Mouse (Mus musculus): ENCODE results near the gene Slc24a3. TPM values are rescaled to one million over a fixed set of nuclear protein-coding genes. Genes with fewer than 3 reads are reported as not detected.

Gene Slc24a3
- total and polyA plus RNA-seq, 3 experiments, result not detected

DNA sequence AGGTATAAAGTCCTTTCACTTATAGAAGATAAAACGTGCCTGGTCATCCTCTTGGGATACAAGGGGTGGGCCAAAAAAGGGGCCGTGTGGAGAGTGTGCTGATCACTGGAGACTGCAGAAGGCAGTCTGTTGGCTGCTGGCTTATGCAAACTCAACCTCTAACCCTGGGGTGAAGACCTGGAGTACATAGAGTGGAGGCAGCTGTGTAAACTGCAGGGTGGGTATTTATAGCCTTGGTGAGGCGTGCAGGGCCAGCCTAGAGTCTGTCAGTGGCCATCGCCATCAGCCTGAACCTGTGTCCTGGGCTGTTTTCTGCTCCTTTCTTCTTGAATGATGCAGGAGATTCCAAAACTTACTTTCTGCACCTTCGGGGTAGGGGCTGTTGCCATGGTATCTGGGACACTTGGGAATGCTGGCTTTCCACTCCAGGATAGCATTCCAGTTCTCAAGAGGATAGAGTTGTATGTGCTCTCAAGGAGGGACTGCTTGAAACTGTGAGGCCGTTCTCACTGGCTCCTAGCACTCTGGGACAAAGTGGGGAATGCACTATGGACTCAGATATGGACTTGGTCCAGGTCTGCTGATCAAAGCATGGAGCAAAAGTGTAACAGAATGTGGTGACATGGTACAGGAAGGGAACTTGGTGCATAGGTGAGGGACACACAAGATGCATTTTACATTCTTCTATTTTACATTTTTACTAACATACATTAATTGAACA is 65.4 kb downstream of the Slc24a3 start:
- Histone ChIP-seq H3K4me1 (ENCODE audit: control insufficient read depth in 1 of 2, insufficient read depth in 2 of 2, low read length in 2 of 2) (no peaks in the 10 kb centered on the region), H3K27ac (ENCODE audit: control insufficient read depth, low read depth, low read length) (no peak overlapping the region), H3K9me3 (replicated peaks; ENCODE audit: insufficient read depth, low read length) (no peaks in the 10 kb centered on the region), H3K4me3 (ENCODE audit: control insufficient read depth in 1 of 2, insufficient read depth in 1 of 2, low read depth in 2 of 2, low read length in 2 of 2) (no peak overlapping the region), H3K27me3 (ENCODE audit: control insufficient read depth in 1 of 2, insufficient read depth in 2 of 2, low read length in 2 of 2) (no peaks in the 10 kb centered on the region), H3K79me2 (ENCODE audit: control insufficient read depth, insufficient read depth, low read length, poor library complexity) (no peaks in the 10 kb centered on the region), H3K9ac (ENCODE audit: control insufficient read depth, low read depth, low read length, poor library complexity, severe bottlenecking) (no peak overlapping the region), H3K36me3 (ENCODE audit: control insufficient read depth in 1 of 2, insufficient read depth in 2 of 2, low read length in 2 of 2) (no peaks in the 10 kb centered on the region)
- TF ChIP-seq ZKSCAN1 (IDR thresholded peaks at IDR 0.05; ENCODE audit: low read depth, low read length), result no peak
- no peak for TF ChIP-seq KAT2A (conservative IDR thresholded peaks at IDR 0.05; ENCODE audit: low read depth, low read length)
- TF ChIP-seq RCOR1 (IDR thresholded peaks at IDR 0.05; ENCODE audit: low read depth, low read length), result no peak
- TF ChIP-seq USF2 (IDR thresholded peaks at IDR 0.05; ENCODE audit: borderline replicate concordance in 1 of 2, insufficient read depth in 1 of 2, low read depth in 1 of 2, low read length in 2 of 2), result no peak
- no peak for TF ChIP-seq POLR2A (IDR thresholded peaks at IDR 0.05; ENCODE audit: control insufficient read depth in 1 of 2, insufficient read depth in 1 of 2, low read depth in 1 of 2, low read length in 2 of 2, poor library complexity in 1 of 2)
- no peak for DNase-seq (ENCODE audit: low read depth, low spot score)

- H3K79me2 ChIP-seq (ENCODE audit: control insufficient read depth, insufficient read depth, low read length, poor library complexity), result no peaks in the 10 kb centered on the region
- TF ChIP-seq TCF12 (IDR thresholded peaks at IDR 0.05; ENCODE audit: low read depth, low read length) (no peak), HCFC1 (IDR thresholded peaks at IDR 0.05; ENCODE audit: low read depth, low read length) (no peak), SMC3 (IDR thresholded peaks at IDR 0.05; ENCODE audit: low read depth, low read length) (no peak), MAFK (IDR thresholded peaks at IDR 0.05; ENCODE audit: borderline replicate concordance, low read depth, low read length) (no peak), RCOR1 (IDR thresholded peaks at IDR 0.05; ENCODE audit: low read depth, low read length) (no peak), MAZ (IDR thresholded peaks at IDR 0.05; ENCODE audit: low read depth, low read length) (no peak), RAD21 (IDR thresholded peaks at IDR 0.05; ENCODE audit: low read depth, low read length) (no peak), GATA1 (IDR thresholded peaks at IDR 0.05; ENCODE audit: low read depth, low read length) (no peak), POLR2AphosphoS2 (IDR thresholded peaks at IDR 0.05; ENCODE audit: low read length) (no peak), ZNF384 (IDR thresholded peaks at IDR 0.05; ENCODE audit: low read depth, low read length) (no peak), BHLHE40 (IDR thresholded peaks at IDR 0.05; ENCODE audit: borderline replicate concordance, low read depth, low read length) (no peak), MYC (IDR thresholded peaks at IDR 0.05; ENCODE audit: low read depth, low read length) (no peak), MYB (IDR thresholded peaks at IDR 0.05; ENCODE audit: low read depth, low read length) (no peak), USF1 (IDR thresholded peaks at IDR 0.05; ENCODE audit: low read depth, low read length) (no peak), KAT2A (conservative IDR thresholded peaks at IDR 0.05; ENCODE audit: low read depth, low read length) (no peak), NRF1 (IDR thresholded peaks at IDR 0.05; ENCODE audit: insufficient read depth, low read depth, low read length, poor library complexity, severe bottlenecking) (no peak), POLR2AphosphoS5 (IDR thresholded peaks at IDR 0.05; ENCODE audit: borderline replicate concordance, low read depth, low read length) (no peak), MAX (IDR thresholded peaks at IDR 0.05; ENCODE audit: low read length) (no peak)
- no peak overlapping the region for H3K27ac ChIP-seq (ENCODE audit: control insufficient read depth, low read depth, low read length)
- H3K9ac ChIP-seq (ENCODE audit: control insufficient read depth, low read depth, low read length, poor library complexity, severe bottlenecking), result no peak overlapping the region
- no peaks in the 10 kb centered on the region for H3K9me3 ChIP-seq (replicated peaks; ENCODE audit: insufficient read depth, low read length)
- H3K4me1 ChIP-seq (ENCODE audit: control insufficient read depth in 1 of 2, insufficient read depth in 2 of 2, low read length in 2 of 2), result no peaks in the 10 kb centered on the region
- H3K4me3 ChIP-seq (ENCODE audit: control insufficient read depth in 1 of 2, insufficient read depth in 1 of 2, low read depth in 2 of 2, low read length in 2 of 2), result no peak overlapping the region
- no peak for DNase-seq (ENCODE audit: low read depth, low spot score)
- H3K27me3 ChIP-seq (ENCODE audit: control insufficient read depth in 1 of 2, insufficient read depth in 2 of 2, low read length in 2 of 2), result no peaks in the 10 kb centered on the region
- H3K36me3 ChIP-seq (ENCODE audit: control insufficient read depth in 1 of 2, insufficient read depth in 2 of 2, low read length in 2 of 2), result no peaks in the 10 kb centered on the region
These were observed 66.2 kb downstream of the Slc24a3 start for GRCm38 (mm10) chr2:145233547-145234398.
